Mouse (Mus musculus) telencephalon, adult 2 months (tissue): ENCODE measurements around the gene Gm10436.
"Not testable (repeated sequence)": the region's sequence is repeated elsewhere in the genome, so short reads cannot be mapped to it uniquely, and the experiment has no call there.

Source experiments
- DNase-seq: peaks from one replicate; pipeline ENCODE4 v3.0.0-alpha.2; 2011; ENCODE audit warnings: low read depth, low spot score

The Gm10436 gene

GRCm38 (mm10) chr12:88182008-88182407, at the start of gene Gm10436:
Gene Gm10436, minus strand, starts transcription at chr12:88182108.
- DNase-seq = not testable (repeated sequence)

GRCm38 (mm10) chr12:88219445-88219844, 37.5 kb upstream of the Gm10436 start:
- DNase-seq = no peak

GRCm38 (mm10) chr12:88218059-88218458, 36.2 kb upstream of the Gm10436 start:
- not testable (repeated sequence) for DNase-seq

GRCm38 (mm10) chr12:88214641-88215040, 32.7 kb upstream of the Gm10436 start:
- no peak for DNase-seq

- DNase-seq = not testable (repeated sequence)
Observed at GRCm38 (mm10) chr12:88211458-88211857, 29.6 kb upstream of the Gm10436 start.

GRCm38 (mm10) chr12:88202856-88203255, 20.9 kb upstream of the Gm10436 start:
- DNase-seq = no peak
